ENCODE assay signal across 19 mouse cellular contexts in genomic region chr7:4272106-4272505, GRCm38 (mm10). TPM values are rescaled to one million over a fixed set of nuclear protein-coding genes. Genes with fewer than 3 reads are reported as not detected.
"Had no signal": no experiment of that assay in that cellular context is flagged by ENCODE, and none has a peak within 500 bp of the region (broad histone marks: within the 10 kb centered on the region; RNA-seq: fewer than 3 reads in every experiment).

No protein-coding gene starts in this region.

RNA-seq across cellular contexts. Expression of gene Lilra5, which starts 34.6 kb away (rescaled TPM):
- total RNA-seq: left cerebral cortex, postnatal 10 days; left cerebral cortex, postnatal 14 days; left cerebral cortex, postnatal 25 days; left cerebral cortex, postnatal 36 days; left cerebral cortex, postnatal 4 days; megakaryocyte progenitor cell, adult 5-6 weeks; megakaryocyte-erythroid progenitor cell, adult 5-6 weeks; midbrain, postnatal 0 days had no signal
- polyA plus RNA-seq: limb, embryonic 10.5 days; limb, embryonic 11.5 days; limb, embryonic 12.5 days; lung, embryonic 14.5 days; midbrain, embryonic 10.5 days; midbrain, embryonic 11.5 days; midbrain, embryonic 12.5 days; midbrain, embryonic 13.5 days; midbrain, postnatal 0 days; myocyte; neural tube, embryonic 11.5 days; neural tube, embryonic 12.5 days had no signal
